Mouse (Mus musculus) forebrain, postnatal 0 days (tissue): Measurements from ENCODE around the gene Olfr870. TPM values are rescaled to one million over a fixed set of nuclear protein-coding genes. Genes with fewer than 3 reads are reported as not detected.

Experiments used
- ATAC-seq: fragments of 200-750 bp; cut with Nextera tagmentation; 2 replicates; pipeline ENCODE4 v1.8.0; 2017; ENCODE audit warnings: mild to moderate bottlenecking, moderate library complexity
- DNase-seq: peaks from one replicate; pipeline ENCODE4 v3.0.0-alpha.2; 2015
- H3K27ac ChIP-seq: fragments of 300-500 bp; sonication (generic); 2 replicates; pipeline ENCODE4 v1.5.1; 2014; ENCODE audit warnings: low read depth, mild to moderate bottlenecking, antibody characterized with exemption, low read length, moderate library complexity, mixed read lengths
- H3K27me3 ChIP-seq: fragments of 300-500 bp; sonication (generic); 2 replicates; pipeline ENCODE4 v1.6.1; 2014; ENCODE audit warnings: mild to moderate bottlenecking, low read length, mixed read lengths; ENCODE audit not compliant: insufficient read depth
- H3K36me3 ChIP-seq: fragments of 300-500 bp; sonication (generic); 2 replicates; pipeline ENCODE4 v1.6.1; 2014; ENCODE audit warnings: mild to moderate bottlenecking, moderate library complexity; ENCODE audit not compliant: insufficient read depth
- H3K4me1 ChIP-seq: fragments of 300-500 bp; sonication (generic); 2 replicates; pipeline ENCODE4 v1.6.1; 2014; ENCODE audit warnings: antibody characterized with exemption; ENCODE audit not compliant: insufficient read depth
- H3K4me2 ChIP-seq: fragments of 300-500 bp; sonication (generic); 2 replicates; pipeline ENCODE4 v1.6.1; 2014; ENCODE audit warnings: low read depth, mild to moderate bottlenecking, moderate library complexity
- H3K4me3 ChIP-seq: fragments of 300-500 bp; sonication (generic); 2 replicates; pipeline ENCODE4 v1.5.1; 2014; ENCODE audit warnings: low read depth, low read length, mixed read lengths
- H3K9ac ChIP-seq: fragments of 300-500 bp; sonication (generic); 2 replicates; pipeline ENCODE4 v1.6.1; 2014; ENCODE audit warnings: mild to moderate bottlenecking
- H3K9me3 ChIP-seq: fragments of 300-500 bp; sonication (generic); 2 replicates; pipeline ENCODE4 v1.6.1; 2016; ENCODE audit warnings: low read length
- CTCF ChIP-seq: sonication (generic); IDR thresholded peaks from 2 replicates; pipeline ENCODE4 v1.5.1; 2016; ENCODE audit warnings: antibody characterized with exemption, control low read depth, low read depth
- WGBS: fragments of 180-500 bp; shearing (Covaris S2); extraction: QIAGEN DNeasy Blood & Tissue Kit; methylation state at CpG from one replicate; pipeline ENCODE4 v1.1.7; 2014; 5-methylcytosine and 5-hydroxymethylcytosine counted together
- polyA plus RNA-seq: library from polyadenylated mRNA; unstranded; fragments of >200 nt; fragmentation: Nextera tagmentation; extraction: Ambion mirVana; gene quantifications from 2 replicates; pipeline ENCODE4 v1.2.1, GENCODE M21; 2015
- total RNA-seq: library from RNA; depleted of rRNA; stranded (reverse); fragments of >200 nt; gene quantifications from 2 replicates; pipeline ENCODE4 v1.2.3, GENCODE M21; 2014; rRNA removed

Gene Olfr870
- total and polyA plus RNA-seq, 2 experiments from 2014 or later = not detected

GRCm38 (mm10) chr9:20149706-20150105 is 24.2 kb downstream of the Olfr870 start:
- Histone ChIP-seq H3K27ac (no peak overlapping the region), H3K27me3 (no peaks in the 10 kb centered on the region), H3K4me1 (no peaks in the 10 kb centered on the region), H3K9me3 (0 out of 2 replicates have a peak, but pooled peaks cover 8% of the 10 kb centered on the region), H3K36me3 (no peaks in the 10 kb centered on the region), H3K4me3 (no peak overlapping the region), H3K4me2 (no peak overlapping the region), H3K9ac (no peak overlapping the region)
- DNase-seq = no peak
- TF ChIP-seq CTCF = no peak
- 88% methylated on average over 3 of the region's 3 CpGs for WGBS
- ATAC-seq = no peak

GRCm38 (mm10) chr9:20128709-20129108 is 45.1 kb downstream of the Olfr870 start, which contains the start of gene Olfr869:
Gene Olfr869 (plus strand): TSS chr9:20129009.
- H3K4me1 ChIP-seq = no peaks in the 10 kb centered on the region
- no peak within 1 kb of the TSS for H3K9ac ChIP-seq
- H3K27me3 ChIP-seq = no peaks in the 10 kb centered on the region
- no peaks in the 10 kb centered on the region for H3K36me3 ChIP-seq
- no peak within 1 kb of the TSS for H3K27ac ChIP-seq
- 81% methylated on average over 2 of the region's 2 CpGs for WGBS
- ATAC-seq = no peak
- no peak within 1 kb of the TSS for H3K4me2 ChIP-seq
- no peak for TF ChIP-seq CTCF
- H3K9me3 ChIP-seq = no peaks in the 10 kb centered on the region
- DNase-seq = no peak
- H3K4me3 ChIP-seq = no peak within 1 kb of the TSS

Other genes starting within 250 kb of the Olfr870 start
- gene Olfr866, start 146.0 kb downstream of the Olfr870 start, total RNA-seq = not detected in 2 replicates
- gene Olfr866, start 146.0 kb downstream of the Olfr870 start, polyA plus RNA-seq = not detected in 2 replicates
- not detected in 2 replicates for gene Olfr867, start 116.5 kb downstream of the Olfr870 start, total RNA-seq
- not detected in 2 replicates for gene Olfr867, start 116.5 kb downstream of the Olfr870 start, polyA plus RNA-seq
- not detected in 2 replicates for gene Olfr868, start 75.4 kb downstream of the Olfr870 start, total RNA-seq
- gene Olfr868, start 75.4 kb downstream of the Olfr870 start, polyA plus RNA-seq = not detected in 2 replicates
- not detected in 2 replicates for gene Olfr869, start 45.0 kb downstream of the Olfr870 start, total RNA-seq
- gene Olfr869, start 45.0 kb downstream of the Olfr870 start, polyA plus RNA-seq = not detected in 2 replicates
- gene Olfr871, start 38.1 kb upstream of the Olfr870 start, total RNA-seq = not detected in 2 replicates
- not detected in 2 replicates for gene Olfr871, start 38.1 kb upstream of the Olfr870 start, polyA plus RNA-seq
- not detected in 2 replicates for gene Olfr872, start 63.1 kb upstream of the Olfr870 start, total RNA-seq
- gene Olfr872, start 63.1 kb upstream of the Olfr870 start, polyA plus RNA-seq = not detected in 2 replicates
- gene Olfr39, start 108.3 kb upstream of the Olfr870 start, total RNA-seq = not detected in 2 replicates
- not detected in 2 replicates for gene Olfr39, start 108.3 kb upstream of the Olfr870 start, polyA plus RNA-seq
- gene Olfr873, start 124.5 kb upstream of the Olfr870 start, total RNA-seq = not detected in 2 replicates
- gene Olfr873, start 124.5 kb upstream of the Olfr870 start, polyA plus RNA-seq = not detected in 2 replicates
- gene Olfr18, start 162.0 kb upstream of the Olfr870 start, total RNA-seq = 0.10 TPM in 1 of 2 replicates, not detected in the other
- 0.13 TPM in 1 of 2 replicates, not detected in the other for gene Olfr18, start 162.0 kb upstream of the Olfr870 start, polyA plus RNA-seq
- gene Zfp560, start 211.1 kb upstream of the Olfr870 start, total RNA-seq = 51.3 and 55.8 TPM in 2 replicates
- gene Zfp560, start 211.1 kb upstream of the Olfr870 start, polyA plus RNA-seq = 88.3 and 119 TPM in 2 replicates